2 mouse cellular contexts compared by ENCODE assay signal in the genomic region with DNA sequence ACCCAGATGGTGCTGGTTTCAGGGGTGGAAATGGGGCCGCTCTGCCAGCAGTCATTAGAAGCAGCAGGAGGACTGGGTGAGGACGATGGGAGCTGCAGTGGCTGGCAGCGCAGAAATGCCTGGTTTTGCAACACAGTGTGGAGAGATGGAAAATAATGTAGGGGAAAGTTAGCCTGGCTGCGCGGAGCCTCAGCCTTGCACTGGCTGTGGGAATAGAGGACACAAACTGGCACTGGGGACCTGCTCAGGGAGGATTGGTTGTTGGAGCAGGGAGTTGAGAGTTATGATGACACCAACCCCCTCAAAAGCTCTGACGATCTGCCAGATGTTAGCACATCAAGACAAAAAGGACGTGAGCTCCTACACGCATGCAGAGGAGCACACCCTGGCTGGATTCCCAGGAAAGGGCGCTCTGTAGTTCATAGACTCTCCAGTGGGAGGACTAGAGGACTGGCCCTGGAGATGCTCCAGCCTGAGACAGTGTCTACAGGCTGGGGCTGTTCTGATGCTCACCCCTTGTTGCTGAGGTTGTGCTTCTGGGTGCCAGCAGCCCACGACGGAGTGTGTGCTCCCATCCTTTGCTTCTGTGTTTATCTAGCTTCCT.
TF ChIP-seq lines count a peak whose summit lies in the region.

No protein-coding gene starts in this region.

TF ChIP-seq in C2C12, 6 proteins besides CTCF, POLR2A, EP300 and RAD21 (continued from another document):
- TF ChIP-seq MYOD1 (IDR thresholded peaks at IDR 0.05; ENCODE audit: control insufficient read depth, insufficient read length, low read depth) (no peak), USF1 (IDR thresholded peaks at IDR 0.05; ENCODE audit: low read depth) (no peak), CEBPB (IDR thresholded peaks at IDR 0.05; ENCODE audit: low read depth) (no peak)

TF ChIP-seq in MEL, 35 proteins besides CTCF, POLR2A, EP300 and RAD21 (continued from another document):
- TF ChIP-seq JUND (IDR thresholded peaks at IDR 0.05; ENCODE audit: low read depth, low read length) (no peak), MYB (IDR thresholded peaks at IDR 0.05; ENCODE audit: low read depth, low read length) (no peak), KAT2A (conservative IDR thresholded peaks at IDR 0.05; ENCODE audit: low read depth, low read length) (no peak), HCFC1 (IDR thresholded peaks at IDR 0.05; ENCODE audit: low read depth, low read length) (no peak), TBP (IDR thresholded peaks at IDR 0.05; ENCODE audit: low read depth, low read length) (no peak), GABPA (IDR thresholded peaks at IDR 0.05; ENCODE audit: low read depth, low read length) (no peak), RCOR1 (IDR thresholded peaks at IDR 0.05; ENCODE audit: low read depth, low read length) (no peak)
TF ChIP-seq in MEL: peak in this region for 0.
